ENCODE assay signal across 14 mouse cellular contexts in genomic region chr7:29172390-29173016, GRCm38 (mm10). TPM values are rescaled to one million over a fixed set of nuclear protein-coding genes. Genes with fewer than 3 reads are reported as not detected.
A peak's percentile ranks its signal among the peaks of the same experiment; 100 is the strongest.
DNase-seq lines count a peak whose midpoint lies in the region; ATAC-seq and TF ChIP-seq lines count a peak whose summit lies in the region.
"Had no signal": no experiment of that assay in that cellular context is flagged by ENCODE, and none has a peak within 500 bp of the region (broad histone marks: within the 10 kb centered on the region; RNA-seq: fewer than 3 reads in every experiment).

No protein-coding gene starts in this region.

- H3K27me3 ChIP-seq in forebrain, embryonic 12.5 days, result peaks cover 56% of the 10 kb centered on the region
- peaks cover 31% of the 10 kb centered on the region for H3K27me3 ChIP-seq in forebrain, embryonic 14.5 days (replicated peaks; ENCODE audit: control insufficient read depth, insufficient read depth, low read length)
- H3K27me3 ChIP-seq in liver, embryonic 13.5 days, result peaks cover 64% of the 10 kb centered on the region
- H3K27me3 ChIP-seq in G1E (ENCODE audit: insufficient read depth, low read length), result peaks cover 33% of the 10 kb centered on the region
- peaks cover 47% of the 10 kb centered on the region for H3K27me3 ChIP-seq in midbrain, embryonic 13.5 days

- 37% methylated on average over 30 of the region's 32 CpGs for WGBS in forebrain, embryonic 12.5 days
- WGBS in forebrain, embryonic 14.5 days, result 41% methylated on average over 32 of the region's 32 CpGs
- 54% methylated on average over 32 of the region's 32 CpGs for WGBS in liver, embryonic 13.5 days (ENCODE audit: insufficient replicate concordance)
- 30% methylated on average over 32 of the region's 32 CpGs for WGBS in midbrain, embryonic 13.5 days

- ATAC-seq in forebrain, embryonic 12.5 days (ENCODE audit: low FRiP score), result no peak
- no peak for ATAC-seq in forebrain, embryonic 14.5 days
- ATAC-seq in liver, embryonic 13.5 days (ENCODE audit: low read depth), result no peak
- ATAC-seq in G1E (ENCODE audit: extremely low read depth, insufficient number of reproducible peaks, low FRiP score, poor library complexity, severe bottlenecking), result no peak
- ATAC-seq in midbrain, embryonic 13.5 days, result no peak
- ATAC-seq in inflammation-experienced regulatory T-cells, adult 6 months, result no peak

- no peak overlapping the region for H3K9ac ChIP-seq in forebrain, embryonic 12.5 days
- no peak overlapping the region for H3K9ac ChIP-seq in forebrain, embryonic 14.5 days (ENCODE audit: low read length)
- H3K9ac ChIP-seq in liver, embryonic 13.5 days, result no peak overlapping the region
- 0 out of 2 replicates have a peak overlapping the region, but pooled peaks have one; percentile 48 for H3K9ac ChIP-seq in midbrain, embryonic 13.5 days (replicated peaks)
- H3K9ac ChIP-seq: liver, embryonic 15.5 days had no signal

- no peaks in the 10 kb centered on the region for H3K9me3 ChIP-seq in forebrain, embryonic 12.5 days
- no peaks in the 10 kb centered on the region for H3K9me3 ChIP-seq in forebrain, embryonic 14.5 days (replicated peaks; ENCODE audit: control insufficient read depth, low read length)
- H3K9me3 ChIP-seq in liver, embryonic 13.5 days (replicated peaks), result no peaks in the 10 kb centered on the region
- peaks cover 25% of the 10 kb centered on the region for H3K9me3 ChIP-seq in G1E (replicated peaks)
- H3K9me3 ChIP-seq in midbrain, embryonic 13.5 days, result no peaks in the 10 kb centered on the region
- H3K9me3 ChIP-seq: liver, embryonic 15.5 days had no signal

- no peak for TF ChIP-seq CTCF in G1E (IDR thresholded peaks at IDR 0.05; ENCODE audit: low read depth, low read length)

- H3K36me3 ChIP-seq in forebrain, embryonic 12.5 days (replicated peaks), result peaks cover 32% of the 10 kb centered on the region
- H3K36me3 ChIP-seq in forebrain, embryonic 14.5 days (ENCODE audit: control insufficient read depth, insufficient read depth, low read length), result peaks cover 48% of the 10 kb centered on the region
- H3K36me3 ChIP-seq in liver, embryonic 13.5 days, result peaks cover 45% of the 10 kb centered on the region
- peaks cover 61% of the 10 kb centered on the region for H3K36me3 ChIP-seq in G1E (replicated peaks)
- H3K36me3 ChIP-seq in midbrain, embryonic 13.5 days, result peaks cover 46% of the 10 kb centered on the region

- H3K27ac ChIP-seq in forebrain, embryonic 12.5 days, result no peak overlapping the region
- no peak overlapping the region for H3K27ac ChIP-seq in forebrain, embryonic 14.5 days (ENCODE audit: low read depth, low read length)
- H3K27ac ChIP-seq in liver, embryonic 13.5 days, result no peak overlapping the region
- H3K27ac ChIP-seq in midbrain, embryonic 13.5 days, result no peak overlapping the region
- H3K27ac ChIP-seq: liver, embryonic 15.5 days had no signal

- H3K4me2 ChIP-seq in forebrain, embryonic 12.5 days, result no peak overlapping the region
- H3K4me2 ChIP-seq in forebrain, embryonic 14.5 days (ENCODE audit: low read length), result no peak overlapping the region
- peak overlapping the region; percentile 74; the same call in 1 of the 2 replicates for H3K4me2 ChIP-seq in liver, embryonic 13.5 days
- H3K4me2 ChIP-seq in midbrain, embryonic 13.5 days (replicated peaks), result 0 out of 2 replicates have a peak overlapping the region, but pooled peaks have one; percentile 66

- H3K4me3 ChIP-seq in forebrain, embryonic 12.5 days (replicated peaks), result peak overlapping the region; percentile 5; the same call in 1 of the 2 replicates
- H3K4me3 ChIP-seq in forebrain, embryonic 14.5 days (ENCODE audit: low read depth, low read length), result no peak overlapping the region
- no peak overlapping the region for H3K4me3 ChIP-seq in liver, embryonic 13.5 days (replicated peaks)
- no peak overlapping the region; the same call in 1 of the 2 replicates for H3K4me3 ChIP-seq in G1E (ENCODE audit: low read depth, low read length)
- no peak overlapping the region for H3K4me3 ChIP-seq in midbrain, embryonic 13.5 days (replicated peaks)

- no peak for DNase-seq in forebrain, embryonic 14.5 days (ENCODE audit: low spot score)
- no peak for DNase-seq in liver, embryonic 13.5 days
- DNase-seq in liver (no peak), G1E (ENCODE audit: low spot score) (peak; percentile 1)
- no peak for DNase-seq in frontal cortex, postnatal 36 days (ENCODE audit: low spot score in 2 of 2)
- DNase-seq: cerebellum, postnatal 36 days; heart, adult 11 months; kidney, adult 18-20 months; layer of hippocampus, adult 9-11 months; retina, postnatal 1 day had no signal

- H3K4me1 ChIP-seq in forebrain, embryonic 12.5 days, result peaks cover 47% of the 10 kb centered on the region
- peaks cover 7% of the 10 kb centered on the region; the same call in 1 of the 2 replicates for H3K4me1 ChIP-seq in forebrain, embryonic 14.5 days (ENCODE audit: control insufficient read depth, insufficient read depth, low read length)
- H3K4me1 ChIP-seq in liver, embryonic 13.5 days (replicated peaks), result peaks cover 37% of the 10 kb centered on the region
- H3K4me1 ChIP-seq in G1E (ENCODE audit: insufficient read depth, low read depth, low read length), result peaks cover 36% of the 10 kb centered on the region
- H3K4me1 ChIP-seq in midbrain, embryonic 13.5 days (replicated peaks), result peaks cover 39% of the 10 kb centered on the region

RNA-seq across cellular contexts. Expression of gene Spred3, which starts 2.3 kb away (rescaled TPM):
- polyA plus RNA-seq in forebrain, embryonic 12.5 days (2016; fragmentation: Nextera tagmentation; extraction: Ambion mirVana), result 7.9 and 8.3 TPM in 2 replicates
- 4.4 and 5.5 TPM in 2 replicates for polyA plus RNA-seq in forebrain, embryonic 14.5 days (2014; fragmentation: Nextera tagmentation; extraction: Ambion mirVana)
- polyA plus RNA-seq in liver, embryonic 13.5 days (2015; fragmentation: Nextera tagmentation; extraction: Ambion mirVana), result 0.23 and 0.41 TPM in 2 replicates
- total RNA-seq in G1E (2014; fragmentation: Nextera tagmentation) (1.3 and 1.5 TPM in 2 replicates), G1E (2017) (0.41 and 0.44 TPM in 2 replicates)
- 0.21 and 0.23 TPM in 2 replicates for polyA plus RNA-seq in G1E (2012)
- polyA plus RNA-seq in midbrain, embryonic 13.5 days (2015; fragmentation: Nextera tagmentation; extraction: Ambion mirVana), result 9.4 and 9.9 TPM in 2 replicates
- under 1 TPM; 0.18 to 0.46 (median 0.46) TPM for polyA plus RNA-seq in inflammation-experienced regulatory T-cells, adult 6 months (2017; shearing (Covaris generic))

RNA-seq across cellular contexts. Expression of gene Ggn, which starts 2.5 kb away (rescaled TPM):
- polyA plus RNA-seq in forebrain, embryonic 12.5 days (2016; fragmentation: Nextera tagmentation; extraction: Ambion mirVana), result 0.57 and 1.2 TPM in 2 replicates
- polyA plus RNA-seq in forebrain, embryonic 14.5 days (2014; fragmentation: Nextera tagmentation; extraction: Ambion mirVana), result 0.14 and 0.36 TPM in 2 replicates
- polyA plus RNA-seq in liver, embryonic 13.5 days (2015; fragmentation: Nextera tagmentation; extraction: Ambion mirVana), result 0.07 and 0.10 TPM in 2 replicates
- total RNA-seq in G1E (2014; fragmentation: Nextera tagmentation) (not detected in 2 replicates), G1E (2017) (0.22 TPM in 1 of 2 replicates, not detected in the other)
- 0.21 and 0.36 TPM in 2 replicates for polyA plus RNA-seq in G1E (2012)
- polyA plus RNA-seq in midbrain, embryonic 13.5 days (2015; fragmentation: Nextera tagmentation; extraction: Ambion mirVana), result 0.54 and 0.93 TPM in 2 replicates
- polyA plus RNA-seq in inflammation-experienced regulatory T-cells, adult 6 months (2017; shearing (Covaris generic)), result not detected

RNA-seq across cellular contexts. Expression of gene Psmd8, which starts 8.0 kb away (rescaled TPM):
- 283 and 293 TPM in 2 replicates for polyA plus RNA-seq in forebrain, embryonic 12.5 days (2016; fragmentation: Nextera tagmentation; extraction: Ambion mirVana)
- polyA plus RNA-seq in forebrain, embryonic 14.5 days (2014; fragmentation: Nextera tagmentation; extraction: Ambion mirVana), result 337 and 364 TPM in 2 replicates
- 136 and 155 TPM in 2 replicates for polyA plus RNA-seq in liver, embryonic 13.5 days (2015; fragmentation: Nextera tagmentation; extraction: Ambion mirVana)
- total RNA-seq in G1E (2014; fragmentation: Nextera tagmentation) (157 TPM in 2 replicates), G1E (2017) (187 and 209 TPM in 2 replicates)
- polyA plus RNA-seq in G1E (2012), result 103 and 111 TPM in 2 replicates
- polyA plus RNA-seq in midbrain, embryonic 13.5 days (2015; fragmentation: Nextera tagmentation; extraction: Ambion mirVana), result 314 and 315 TPM in 2 replicates
- polyA plus RNA-seq in inflammation-experienced regulatory T-cells, adult 6 months (2017; shearing (Covaris generic)), result 100 to 1,000 TPM; 174 to 249 (median 197) TPM

RNA-seq across cellular contexts. Expression of gene Fam98c, which starts 16.5 kb away (rescaled TPM):
- 16.4 and 17.7 TPM in 2 replicates for polyA plus RNA-seq in forebrain, embryonic 12.5 days (2016; fragmentation: Nextera tagmentation; extraction: Ambion mirVana)
- polyA plus RNA-seq in forebrain, embryonic 14.5 days (2014; fragmentation: Nextera tagmentation; extraction: Ambion mirVana), result 17.3 and 18.0 TPM in 2 replicates
- polyA plus RNA-seq in liver, embryonic 13.5 days (2015; fragmentation: Nextera tagmentation; extraction: Ambion mirVana), result 8.1 and 8.5 TPM in 2 replicates
- total RNA-seq in G1E (2014; fragmentation: Nextera tagmentation) (29.6 and 33.9 TPM in 2 replicates), G1E (2017) (21.9 and 26.0 TPM in 2 replicates)
- polyA plus RNA-seq in G1E (2012), result 70.4 and 73.8 TPM in 2 replicates
- 17.5 and 18.4 TPM in 2 replicates for polyA plus RNA-seq in midbrain, embryonic 13.5 days (2015; fragmentation: Nextera tagmentation; extraction: Ambion mirVana)
- 10 to 100 TPM in 2 of 3 experiments, 1 to 10 TPM in 1; 6.5 to 11.3 (median 11.3) TPM for polyA plus RNA-seq in inflammation-experienced regulatory T-cells, adult 6 months (2017; shearing (Covaris generic))

RNA-seq across cellular contexts. Expression of gene Rasgrp4, which starts 37.9 kb away (rescaled TPM):
- polyA plus RNA-seq in forebrain, embryonic 12.5 days (2016; fragmentation: Nextera tagmentation; extraction: Ambion mirVana), result 0.34 and 0.58 TPM in 2 replicates
- 0.47 and 0.99 TPM in 2 replicates for polyA plus RNA-seq in forebrain, embryonic 14.5 days (2014; fragmentation: Nextera tagmentation; extraction: Ambion mirVana)
- polyA plus RNA-seq in liver, embryonic 13.5 days (2015; fragmentation: Nextera tagmentation; extraction: Ambion mirVana), result 0.29 and 0.32 TPM in 2 replicates
- 4.3 and 5.8 TPM in 2 replicates for total RNA-seq in G1E (2014; fragmentation: Nextera tagmentation)
- 8.2 and 8.6 TPM in 2 replicates for total RNA-seq in G1E (2017)
- polyA plus RNA-seq in G1E (2012), result 3.0 and 4.3 TPM in 2 replicates
- polyA plus RNA-seq in midbrain, embryonic 13.5 days (2015; fragmentation: Nextera tagmentation; extraction: Ambion mirVana), result 0.40 and 0.50 TPM in 2 replicates
- polyA plus RNA-seq in inflammation-experienced regulatory T-cells, adult 6 months (2017; shearing (Covaris generic)), result 1 to 10 TPM in 1 of 3 experiments, under 1 TPM in 2; 0.45 to 1.1 (median 0.95) TPM

Comparison
In these comparisons a context has a peak if more than half of its experiments do, and no peak if none do; other contexts are left out.
1. H3K4me2 ChIP-seq: peak in liver, embryonic 13.5 days (single experiment) and midbrain, embryonic 13.5 days (single experiment); none in forebrain, embryonic 12.5 days (single experiment) and forebrain, embryonic 14.5 days (single experiment).